Mouse (Mus musculus) MEL (cell line): ENCODE measurements around the gene Map7d1. TPM values are rescaled to one million over a fixed set of nuclear protein-coding genes. Genes with fewer than 3 reads are reported as not detected.

Source experiments
- DNase-seq: peaks from one replicate; pipeline ENCODE4 v3.0.0; 2011; ENCODE audit warnings: low read depth, low spot score
- H3K27ac ChIP-seq: 2 replicates; pipeline ENCODE4 v1.5.1; 2012; ENCODE audit warnings: low read depth, mild to moderate bottlenecking, control low read depth, low read length, moderate library complexity; ENCODE audit not compliant: control insufficient read depth
- H3K27me3 ChIP-seq, 2 experiments: fragments of 150-350 bp in 1 of 2; sonication (generic) in 1 of 2; 2 replicates each; pipeline ENCODE4 v1.6.1; 2012; ENCODE audit warnings: low read length in 2 of 2, mild to moderate bottlenecking in 2 of 2, improper control_type of control experiment in 1 of 2, moderate library complexity in 1 of 2; ENCODE audit not compliant: insufficient read depth in 2 of 2, control insufficient read depth in 1 of 2
- H3K36me3 ChIP-seq, 2 experiments: 2 replicates each; pipeline ENCODE4 v1.6.1; 2012 to 2014; ENCODE audit warnings: low read length in 2 of 2, improper control_type of control experiment in 1 of 2, inconsistent platforms in 1 of 2, mild to moderate bottlenecking in 1 of 2; ENCODE audit not compliant: insufficient read depth in 2 of 2, control insufficient read depth in 1 of 2
- H3K4me1 ChIP-seq, 2 experiments: fragments of 150-350 bp in 1 of 2; sonication (generic) in 1 of 2; 2 replicates each; pipeline ENCODE4 v1.6.1; 2012; ENCODE audit warnings: low read length in 2 of 2, improper control_type of control experiment in 1 of 2, mild to moderate bottlenecking in 1 of 2; ENCODE audit not compliant: insufficient read depth in 2 of 2, control insufficient read depth in 1 of 2
- H3K4me3 ChIP-seq, 2 experiments: fragments of 150-350 bp in 1 of 2; sonication (generic) in 1 of 2; 2 replicates each; pipeline ENCODE4 v1.5.1; 2012; ENCODE audit warnings: low read depth in 2 of 2, low read length in 2 of 2, mild to moderate bottlenecking in 2 of 2, moderate library complexity in 2 of 2, control low read depth in 1 of 2, improper control_type of control experiment in 1 of 2; ENCODE audit not compliant: control insufficient read depth in 1 of 2, insufficient read depth in 1 of 2
- H3K79me2 ChIP-seq: 2 replicates; pipeline ENCODE4 v1.6.1; 2012; ENCODE audit warnings: mild to moderate bottlenecking, low read length, moderate library complexity; ENCODE audit not compliant: control insufficient read depth, poor library complexity, insufficient read depth
- H3K9ac ChIP-seq: 2 replicates; pipeline ENCODE4 v1.6.1; 2012; ENCODE audit warnings: low read depth, mild to moderate bottlenecking, control low read depth, low read length, moderate library complexity; ENCODE audit not compliant: control insufficient read depth, poor library complexity, severe bottlenecking
- H3K9me3 ChIP-seq: fragments of 150-350 bp; sonication (generic); replicated peaks from 2 replicates; pipeline ENCODE4 v1.6.1; 2012; ENCODE audit warnings: mild to moderate bottlenecking, low read length, improper control_type of control experiment, moderate library complexity; ENCODE audit not compliant: insufficient read depth
- CHD1 ChIP-seq: IDR thresholded peaks from 2 replicates; pipeline ENCODE4 v1.6.1; 2012; ENCODE audit warnings: low read depth, mild to moderate bottlenecking, inconsistent platforms, low read length, improper control_type of control experiment
- CHD2 ChIP-seq: IDR thresholded peaks from 2 replicates; pipeline ENCODE4 v1.6.1; 2011; ENCODE audit warnings: low read length, improper control_type of control experiment
- CTCF ChIP-seq, 3 experiments: IDR thresholded peaks in 2 of 3; conservative IDR thresholded peaks in 1 of 3; 2 replicates each; pipeline ENCODE4 v1.5.1; 2011 to 2012; ENCODE audit warnings: low read length in 3 of 3, low read depth in 2 of 3, mild to moderate bottlenecking in 2 of 3, improper control_type of control experiment in 1 of 3, inconsistent platforms in 1 of 3, mixed read lengths in 1 of 3, moderate library complexity in 1 of 3; ENCODE audit not compliant: control insufficient read depth in 1 of 3, insufficient read depth in 1 of 3, poor library complexity in 1 of 3, severe bottlenecking in 1 of 3
- EP300 ChIP-seq, 2 experiments: IDR thresholded peaks; 2 replicates each; pipeline ENCODE4 v1.6.1; 2011; ENCODE audit warnings: improper control_type of control experiment in 2 of 2, low read length in 2 of 2, low read depth in 1 of 2, mild to moderate bottlenecking in 1 of 2
- ETS1 ChIP-seq: IDR thresholded peaks from 2 replicates; pipeline ENCODE4 v1.6.1; 2012; ENCODE audit warnings: low read depth, mild to moderate bottlenecking, inconsistent platforms, low read length, improper control_type of control experiment, moderate library complexity
- GATA1 ChIP-seq: IDR thresholded peaks from 2 replicates; pipeline ENCODE4 v1.6.1; 2011; ENCODE audit warnings: low read depth, low read length, improper control_type of control experiment
- KAT2A ChIP-seq: conservative IDR thresholded peaks from 2 replicates; pipeline ENCODE4 v1.6.1; 2012; ENCODE audit warnings: low read depth, low read length, improper control_type of control experiment, inconsistent platforms
- MAX ChIP-seq: IDR thresholded peaks from 2 replicates; pipeline ENCODE4 v1.6.1; 2011; ENCODE audit warnings: low read length, improper control_type of control experiment
- MAZ ChIP-seq: IDR thresholded peaks from 2 replicates; pipeline ENCODE4 v1.6.1; 2012; ENCODE audit warnings: low read depth, mild to moderate bottlenecking, inconsistent platforms, low read length, improper control_type of control experiment
- MXI1 ChIP-seq: IDR thresholded peaks from 2 replicates; pipeline ENCODE4 v1.6.1; 2011; ENCODE audit warnings: mild to moderate bottlenecking, low read depth, low read length, improper control_type of control experiment
- MYC ChIP-seq: IDR thresholded peaks from 2 replicates; pipeline ENCODE4 v1.6.1; 2011; ENCODE audit warnings: low read depth, mild to moderate bottlenecking, low read length, improper control_type of control experiment, moderate library complexity
- POLR2AphosphoS2 ChIP-seq: IDR thresholded peaks from 2 replicates; pipeline ENCODE4 v1.6.1; 2011; ENCODE audit warnings: low read length, improper control_type of control experiment
- TAL1 ChIP-seq: IDR thresholded peaks from 2 replicates; pipeline ENCODE4 v1.6.1; 2012; ENCODE audit warnings: mild to moderate bottlenecking, inconsistent platforms, low read length, moderate library complexity, mixed read lengths
- ZC3H11A ChIP-seq: IDR thresholded peaks from 2 replicates; pipeline ENCODE4 v1.6.1; 2012; ENCODE audit warnings: low read depth, mild to moderate bottlenecking, inconsistent platforms, low read length, improper control_type of control experiment
- ZKSCAN1 ChIP-seq: IDR thresholded peaks from 2 replicates; pipeline ENCODE4 v1.6.1; 2012; ENCODE audit warnings: low read depth, mild to moderate bottlenecking, inconsistent platforms, low read length, improper control_type of control experiment, moderate library complexity
- ZMIZ1 ChIP-seq: IDR thresholded peaks from 2 replicates; pipeline ENCODE4 v1.6.1; 2012; ENCODE audit warnings: low read depth, mild to moderate bottlenecking, inconsistent platforms, low read length, improper control_type of control experiment, moderate library complexity
- ZNF384 ChIP-seq: IDR thresholded peaks from 2 replicates; pipeline ENCODE4 v1.6.1; 2012; ENCODE audit warnings: low read depth, mild to moderate bottlenecking, inconsistent platforms, low read length, improper control_type of control experiment
- polyA plus RNA-seq, 2 experiments: library from polyadenylated mRNA; stranded (reverse) in 1 of 2; unstranded in 1 of 2; fragments of >175 nt in 1 of 2; fragments of >200 nt in 1 of 2; gene quantifications; 2 replicates each; pipeline versions ENCODE4 v1.2.1 to v1.2.4; 2012; ENCODE audit warnings: low replicate concordance in 2 of 2, low read depth in 1 of 2; ENCODE audit not compliant: insufficient read length in 2 of 2, insufficient read depth in 1 of 2, missing spikeins in 1 of 2
- total RNA-seq: library from RNA; depleted of rRNA; stranded (reverse); fragments of 300-350 nt; gene quantifications from 2 replicates; pipeline ENCODE4 v1.2.3, GENCODE M21; 2012

Gene Map7d1
- total and polyA plus RNA-seq, 3 experiments, result 15.4 to 58.2 TPM; not detected in 1

GRCm38 (mm10) chr4:126259063-126259462 is 2.9 kb upstream of the Map7d1 start:
- Histone ChIP-seq H3K36me3 (peaks cover 0 to 11% of the 10 kb centered on the region in 2 experiments; a peak in 2 of 4 replicates), H3K9ac (no peak overlapping the region), H3K4me3 (no peak overlapping the region), H3K79me2 (peaks cover 26% of the 10 kb centered on the region), H3K27me3 (no peaks in the 10 kb centered on the region), H3K9me3 (no peaks in the 10 kb centered on the region), H3K4me1 (peaks cover 2 to 31% of the 10 kb centered on the region in 2 experiments; a peak in 3 of 4 replicates), H3K27ac (peak overlapping the region; percentile 63)
- no peak for TF ChIP-seq GATA1
- TF ChIP-seq EP300 (IDR thresholded peaks at IDR 0.05; ENCODE audit: low read depth in 1 of 2, low read length in 2 of 2), result 0 out of 4 replicates have a peak, but pooled peaks of 1 of the 2 experiments have one; percentile 7
- DNase-seq, result peak; percentile 46

- Histone ChIP-seq H3K27me3 (no peaks in the 10 kb centered on the region), H3K9ac (peak overlapping the region; percentile 84), H3K4me1 (peaks cover 2 to 34% of the 10 kb centered on the region in 2 experiments; a peak in 3 of 4 replicates), H3K27ac (no peak overlapping the region; the same call in 1 of the 2 replicates), H3K9me3 (no peaks in the 10 kb centered on the region), H3K79me2 (peaks cover 24% of the 10 kb centered on the region), H3K36me3 (peaks cover 0 to 11% of the 10 kb centered on the region in 2 experiments; a peak in 2 of 4 replicates), H3K4me3 (peak overlapping the region; percentile 79 to 84)
- peak; percentile 51 for DNase-seq
- no peak for TF ChIP-seq ZMIZ1
- TF ChIP-seq EP300 (IDR thresholded peaks at IDR 0.05; ENCODE audit: low read depth in 1 of 2, low read length in 2 of 2), result peak in 1 of 2 experiments; percentile 1; a peak in 1 of 4 replicates
- TF ChIP-seq KAT2A, result no peak
- no peak for TF ChIP-seq GATA1
- no peak; the same call in 1 of the 2 replicates for TF ChIP-seq ETS1
- TF ChIP-seq CHD1, result no peak
- no peak for TF ChIP-seq ZC3H11A
- TF ChIP-seq ZNF384, result no peak
- TF ChIP-seq MAX, result no peak
- TF ChIP-seq MYC, result no peak
- no peak for TF ChIP-seq POLR2AphosphoS2
- 0 out of 2 replicates have a peak, but pooled peaks have one; percentile 6 for TF ChIP-seq MXI1
- no peak for TF ChIP-seq CHD2
- TF ChIP-seq ZKSCAN1, result no peak
- TF ChIP-seq MAZ, result no peak
- TF ChIP-seq TAL1, result no peak
- TF ChIP-seq CTCF (IDR thresholded peaks at IDR 0.05 in 2 of 3, conservative IDR thresholded peaks at IDR 0.05 in 1 of 3; ENCODE audit: control insufficient read depth in 1 of 3, insufficient read depth in 1 of 3, low read depth in 2 of 3, low read length in 3 of 3, poor library complexity in 1 of 3, severe bottlenecking in 1 of 3), result no peak
These were observed 1.1 kb upstream of the Map7d1 start for GRCm38 (mm10) chr4:126256967-126257881.
